Mouse (Mus musculus): ENCODE measurements at regions not wholly inside any gene's neighbourhood (a gene's known extent, or its start where the extent isn't known, plus 50 kb on each side); places are given as distances from the start of the nearest gene placed in this dataset.

DNA sequence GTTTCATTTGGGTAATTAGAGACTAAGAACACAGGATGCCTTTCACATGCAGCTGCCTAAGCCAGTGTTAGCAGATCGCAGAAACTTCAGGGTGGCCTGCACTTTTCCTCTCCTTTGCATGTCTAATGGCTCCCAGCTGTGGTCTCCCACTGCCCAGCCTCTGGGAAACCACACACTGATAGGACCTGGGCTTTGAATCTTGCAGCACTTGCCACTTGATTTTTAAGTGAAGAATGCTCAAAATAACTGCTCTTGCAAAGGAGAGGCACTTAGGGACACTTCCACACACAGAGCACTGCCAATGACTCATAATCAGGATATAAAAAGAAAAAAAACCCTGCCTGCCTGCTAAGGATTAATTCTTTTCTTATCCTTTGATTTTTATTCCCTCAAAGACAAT is 159.9 kb upstream of the Foxa2 start:
- TF ChIP-seq CHD2 (IDR thresholded peaks at IDR 0.05; ENCODE audit: low read depth, low read length) = no peak
- TF ChIP-seq ZNF384 (IDR thresholded peaks at IDR 0.05; ENCODE audit: low read depth, low read length) = no peak
- no peak for TF ChIP-seq ZC3H11A (IDR thresholded peaks at IDR 0.05; ENCODE audit: borderline replicate concordance, low read depth, low read length)
